Mouse (Mus musculus) embryonic stem cell, embryonic (primary cell): ENCODE measurements at regions not wholly inside any gene's neighbourhood (a gene's known extent, or its start where the extent isn't known, plus 50 kb on each side); places are given as distances from the start of the nearest gene placed in this dataset.

Experiments used
- CTCF ChIA-PET, 4 experiments: fragments of 300-600 bp in 2 of 4; fragments of 350-600 bp in 2 of 4; sonication (Branson Sonifier 250); formaldehyde crosslinking; loops; one replicate each; lab custom pipeline; 2022; ENCODE audit warnings: inconsistent platforms in 2 of 4; lab: Charles Lee
- POLR2A ChIA-PET, 4 experiments: fragments of 300-600 bp in 2 of 4; fragments of 350-600 bp in 2 of 4; sonication (Branson Sonifier 250); formaldehyde crosslinking; loops; one replicate each; lab custom pipeline; 2022; ENCODE audit warnings: antibody characterized with exemption in 4 of 4, inconsistent platforms in 1 of 4; lab: Charles Lee

GRCm38 (mm10) chr8:127792611-127793010, 565.8 kb upstream of the Nrp1 start:
- POLR2A ChIA-PET, result no interaction called here
- CTCF ChIA-PET, result no interaction called here

DNA sequence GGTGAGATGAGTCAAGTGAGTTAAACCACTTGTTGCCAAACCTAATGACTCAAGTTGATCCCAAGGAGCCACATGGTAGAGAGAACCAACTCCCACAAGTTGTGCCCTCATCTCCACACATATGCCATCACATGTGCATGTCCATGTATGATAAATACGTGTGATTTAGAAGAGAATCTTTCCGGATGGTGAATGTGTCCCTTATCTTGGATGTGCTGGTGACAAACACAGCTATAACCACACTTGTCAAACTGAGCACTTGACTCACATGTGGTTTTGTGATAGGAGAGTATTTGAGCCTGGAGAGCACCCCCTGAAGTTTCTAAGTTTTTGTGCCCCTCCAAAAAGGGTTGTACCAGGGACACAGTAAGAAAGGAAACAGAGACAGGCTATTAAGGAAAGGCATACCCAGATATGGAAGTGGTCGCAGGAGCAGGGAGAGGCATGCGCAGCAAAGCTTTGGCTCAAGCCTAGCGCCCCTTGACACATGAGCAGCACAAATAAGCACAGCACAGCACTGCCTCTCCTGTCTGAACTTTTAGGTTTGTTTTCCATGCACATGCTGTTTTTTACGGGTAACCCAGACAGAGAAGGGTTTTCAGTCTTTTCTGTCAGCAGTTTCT, 558.4 kb upstream of the Nrp1 start:
- ChIA-PET CTCF (no interaction called here), POLR2A (no interaction called here)

DNA sequence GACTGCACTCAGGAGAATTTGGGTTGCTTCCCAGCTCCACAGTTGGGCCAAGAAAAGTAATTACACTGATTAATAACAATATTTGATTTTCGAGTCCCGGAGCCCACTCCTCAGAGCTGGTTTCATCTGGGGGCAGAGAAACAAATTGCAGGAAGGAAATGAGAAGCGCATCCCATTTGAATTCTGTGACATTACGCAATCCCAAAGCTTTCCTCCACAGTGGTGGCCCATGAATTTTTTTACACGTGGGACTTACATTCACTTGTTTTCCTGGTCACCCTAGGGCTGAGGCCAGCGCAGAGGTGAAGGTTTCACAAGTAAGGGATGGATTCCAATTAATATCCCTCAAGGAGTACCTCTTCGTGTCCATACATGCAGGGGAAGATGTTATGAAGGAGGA, 556.3 kb upstream of the Nrp1 start:
- ChIA-PET POLR2A (no interaction called here), CTCF (interaction anchor here in 1 of 4 experiments (0.6 kb wide), 1 partner anchor 103 kb away, joined by 3 read pairs; no protein-coding TSS in a partner anchor)

- ChIA-PET POLR2A (no interaction called here), CTCF (no interaction called here)
These were observed 555.6 kb upstream of the Nrp1 start for GRCm38 (mm10) chr8:127802661-127803333.

GRCm38 (mm10) chr8:127809203-127810155, 548.9 kb upstream of the Nrp1 start:
- POLR2A ChIA-PET, result no interaction called here
- CTCF ChIA-PET, result no interaction called here

DNA sequence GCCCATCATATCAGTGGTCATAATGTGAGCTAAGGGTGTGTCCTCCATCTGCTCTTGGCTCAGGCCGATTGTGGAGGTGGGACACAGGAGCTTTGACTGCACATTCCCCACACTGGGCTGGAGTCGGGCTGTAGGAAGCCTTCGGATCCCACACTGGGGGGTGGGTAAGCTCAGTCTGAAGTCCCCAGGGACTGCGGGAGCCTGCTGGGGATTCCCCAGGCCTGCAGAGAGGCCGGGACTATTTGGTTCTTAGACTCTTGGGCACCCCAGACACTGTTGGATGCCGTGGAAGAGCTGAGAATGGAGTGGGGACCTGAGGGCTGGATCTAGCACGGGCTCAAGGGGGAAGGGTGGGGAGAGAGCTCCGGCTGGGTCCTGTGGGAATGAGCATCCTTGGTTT, 547.1 kb upstream of the Nrp1 start:
- CTCF ChIA-PET, result interaction anchor here in 1 of 4 experiments (0.6 kb wide), 1 partner anchor 73 kb away, joined by 5 read pairs; no protein-coding TSS in a partner anchor
- POLR2A ChIA-PET, result interaction anchor here in 1 of 4 experiments (1.1 kb wide), 1 partner anchor 12 kb away, joined by 3 read pairs; no protein-coding TSS in a partner anchor

GRCm38 (mm10) chr8:127814785-127815523, 543.5 kb upstream of the Nrp1 start:
- ChIA-PET CTCF (no interaction called here), POLR2A (interaction anchor here in 1 of 4 experiments (1.1 kb wide), 1 partner anchor 24 kb away, joined by 3 read pairs; no protein-coding TSS in a partner anchor)

GRCm38 (mm10) chr8:127820741-127821170, 537.6 kb upstream of the Nrp1 start:
- POLR2A ChIA-PET, result no interaction called here
- CTCF ChIA-PET, result no interaction called here

GRCm38 (mm10) chr8:127821646-127822045, 536.8 kb upstream of the Nrp1 start:
- ChIA-PET CTCF (interaction anchor here in 2 of 4 experiments (0.6 to 0.7 kb wide), 2 partner anchors 297 to 463 kb away, joined by 3 to 9 read pairs; no protein-coding TSS in a partner anchor), POLR2A (interaction anchor here in 2 of 4 experiments (0.6 to 0.7 kb wide), 2 partner anchors 25 to 109 kb away, joined by 3 read pairs; no protein-coding TSS in a partner anchor)

DNA sequence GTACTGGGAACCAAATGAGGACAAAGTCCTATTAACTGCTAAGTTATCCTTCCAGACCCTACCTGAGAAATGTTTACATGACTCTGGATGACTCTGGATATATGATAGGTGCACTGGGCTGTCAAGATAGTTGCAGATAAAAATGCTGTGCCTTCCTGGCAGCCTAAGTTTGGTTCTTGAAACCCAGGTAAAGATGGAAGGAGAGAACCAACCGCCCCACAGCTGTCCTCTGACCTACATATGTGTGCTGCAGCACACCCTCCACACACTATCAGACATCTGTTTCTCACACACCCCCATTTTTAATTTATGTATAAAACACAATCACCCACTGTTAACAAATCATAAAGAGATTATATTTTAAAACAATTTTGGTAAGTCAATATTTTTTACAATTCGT, 533.4 kb upstream of the Nrp1 start:
- CTCF ChIA-PET, result no interaction called here
- POLR2A ChIA-PET, result no interaction called here

- POLR2A ChIA-PET, result interaction anchor here in 1 of 4 experiments (0.5 kb wide), 1 partner anchor 329 kb away, joined by 6 read pairs; no protein-coding TSS in a partner anchor
- CTCF ChIA-PET, result no interaction called here
These were observed 530.6 kb upstream of the Nrp1 start for GRCm38 (mm10) chr8:127827826-127828225.

DNA sequence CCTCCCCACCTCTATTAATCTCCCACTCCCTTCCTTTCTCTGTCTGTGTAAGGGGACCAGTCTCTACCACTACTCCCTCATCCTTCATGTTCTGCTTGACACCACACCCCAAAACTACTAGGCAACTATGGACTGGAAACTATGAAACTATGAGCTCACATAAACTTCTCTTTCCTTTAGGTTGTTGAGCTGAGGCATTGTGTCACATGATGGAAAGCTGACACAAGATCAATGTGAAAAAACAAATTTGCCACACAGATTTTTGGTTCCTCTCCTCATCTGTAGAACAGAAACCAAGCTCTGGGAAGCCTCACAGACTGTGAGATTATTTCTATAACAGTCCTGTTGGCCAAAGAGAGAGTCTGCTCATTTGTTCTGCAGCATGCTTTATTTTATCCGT, 528.7 kb upstream of the Nrp1 start:
- ChIA-PET POLR2A (interaction anchor here in 1 of 4 experiments (1.2 kb wide), 1 partner anchor 17 kb away, joined by 4 read pairs; no protein-coding TSS in a partner anchor), CTCF (no interaction called here)

DNA sequence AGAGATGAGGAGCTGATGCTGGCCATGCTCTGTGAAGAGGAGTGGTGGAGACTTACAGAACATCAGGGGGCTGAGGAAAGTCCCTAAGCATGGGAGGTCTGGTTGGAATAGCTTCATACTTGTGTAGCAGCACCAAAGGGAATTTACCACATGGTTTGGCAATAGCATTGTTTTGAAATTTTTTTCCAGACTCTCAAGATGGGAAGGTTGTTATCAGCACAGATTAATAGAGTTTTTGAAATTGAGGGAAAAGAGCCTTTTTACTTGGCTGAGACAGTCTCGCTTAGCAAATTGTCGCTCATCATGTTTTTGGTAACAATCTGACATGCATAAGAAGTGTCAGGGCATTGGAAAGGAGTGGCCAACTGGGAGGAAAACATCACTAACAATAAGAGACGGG, 524.4 kb upstream of the Nrp1 start:
- ChIA-PET POLR2A (no interaction called here), CTCF (no interaction called here)

- CTCF ChIA-PET, result no interaction called here
These were observed 521.8 kb upstream of the Nrp1 start for GRCm38 (mm10) chr8:127836410-127837206.

DNA sequence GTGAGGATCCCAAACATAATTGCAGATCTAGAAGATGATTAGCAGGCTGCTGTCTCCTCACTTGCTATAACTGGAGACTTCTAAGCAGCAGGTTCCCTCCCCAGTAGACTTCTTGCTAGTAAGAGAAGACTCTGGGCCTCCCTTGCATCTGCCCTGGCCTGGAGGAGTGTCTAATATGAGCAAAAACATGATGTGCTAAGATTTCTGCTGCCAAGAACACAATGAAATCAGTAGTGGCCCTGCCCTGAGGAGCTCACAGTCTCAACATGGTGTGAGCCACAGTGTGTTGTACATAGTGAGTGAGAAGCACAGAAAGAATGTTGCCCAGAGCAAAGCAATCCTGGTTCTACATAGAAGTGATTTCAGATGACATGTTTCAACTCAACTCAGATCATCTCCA, 520.1 kb upstream of the Nrp1 start:
- POLR2A ChIA-PET, result no interaction called here

More at GRCm38 (mm10) chr8:127836410-127837206, 521.8 kb upstream of the Nrp1 start:
- POLR2A ChIA-PET, result no interaction called here

GRCm38 (mm10) chr8:127847332-127848018, 510.9 kb upstream of the Nrp1 start:
- ChIA-PET POLR2A (no interaction called here), CTCF (no interaction called here)

More for the DNA sequence above, 520.1 kb upstream of the Nrp1 start:
- CTCF ChIA-PET, result no interaction called here

DNA sequence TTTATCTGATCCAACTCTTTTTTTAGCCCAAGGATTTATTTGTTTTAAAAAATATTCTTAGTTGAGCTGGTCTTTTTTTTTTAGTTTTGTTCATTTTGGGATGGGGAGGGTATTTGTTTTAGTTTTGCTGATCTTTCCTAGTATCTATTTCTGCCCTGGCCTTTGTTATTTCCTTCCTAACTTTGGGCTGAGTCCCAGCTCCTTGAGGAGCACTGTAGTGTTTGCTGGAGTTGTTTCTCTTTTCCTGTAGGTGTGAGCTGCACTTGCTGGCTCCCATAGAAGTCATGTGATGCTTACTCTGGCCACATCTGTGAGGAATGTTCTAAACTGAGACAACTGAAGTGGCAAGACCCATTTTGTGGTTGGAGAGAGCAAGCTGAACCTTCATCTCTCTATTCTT, 508.5 kb upstream of the Nrp1 start:
- POLR2A ChIA-PET, result no interaction called here
- CTCF ChIA-PET, result interaction anchor here in 2 of 4 experiments (0.5 to 0.6 kb wide), 2 partner anchors 88 to 181 kb away, joined by 3 to 4 read pairs; no protein-coding TSS in a partner anchor
